Mouse (Mus musculus) hindbrain, embryonic 11.5 days (tissue): ENCODE measurements around the gene Sec31a. TPM values are rescaled to one million over a fixed set of nuclear protein-coding genes. Genes with fewer than 3 reads are reported as not detected.

ENCODE experiments used
- ATAC-seq: fragments of 200-750 bp; cut with Nextera tagmentation; 2 replicates; pipeline ENCODE4 v1.8.0; 2017; ENCODE audit warnings: mild to moderate bottlenecking, moderate TSS enrichment, moderate library complexity; ENCODE audit not compliant: low FRiP score
- DNase-seq: peaks from one replicate; pipeline ENCODE4 v3.0.0-alpha.2; 2015; ENCODE audit warnings: low spot score
- H3K27ac ChIP-seq: fragments of 300-500 bp; sonication (generic); 2 replicates; pipeline ENCODE4 v1.5.1; 2014; ENCODE audit warnings: mild to moderate bottlenecking, low read depth, low read length
- H3K27me3 ChIP-seq: fragments of 300-500 bp; sonication (generic); 2 replicates; pipeline ENCODE4 v1.6.1; 2014; ENCODE audit warnings: mild to moderate bottlenecking, low read length, moderate library complexity, mixed read lengths; ENCODE audit not compliant: control insufficient read depth, insufficient read depth
- H3K36me3 ChIP-seq: fragments of 300-500 bp; sonication (generic); 2 replicates; pipeline ENCODE4 v1.6.1; 2014; ENCODE audit warnings: mild to moderate bottlenecking, low read length, moderate library complexity, mixed read lengths; ENCODE audit not compliant: control insufficient read depth, insufficient read depth
- H3K4me1 ChIP-seq: fragments of 300-500 bp; sonication (generic); replicated peaks from 2 replicates; pipeline ENCODE4 v1.6.1; 2014; ENCODE audit warnings: low read length, mixed read lengths; ENCODE audit not compliant: control insufficient read depth, insufficient read depth
- H3K4me2 ChIP-seq: fragments of 300-500 bp; sonication (generic); replicated peaks from 2 replicates; pipeline ENCODE4 v1.6.1; 2014; ENCODE audit warnings: mild to moderate bottlenecking, low read depth, low read length
- H3K4me3 ChIP-seq: fragments of 300-500 bp; sonication (generic); 2 replicates; pipeline ENCODE4 v1.5.1; 2014; ENCODE audit warnings: low read depth, low read length
- H3K9ac ChIP-seq: fragments of 300-500 bp; sonication (generic); 2 replicates; pipeline ENCODE4 v1.6.1; 2014; ENCODE audit warnings: low read depth, low read length
- H3K9me3 ChIP-seq: fragments of 300-500 bp; sonication (generic); 2 replicates; pipeline ENCODE4 v1.6.1; 2016; ENCODE audit warnings: low read length; ENCODE audit not compliant: control insufficient read depth
- WGBS: fragments of 180-500 bp; shearing (Covaris S2); extraction: QIAGEN DNeasy Blood & Tissue Kit; methylation state at CpG from one replicate; pipeline ENCODE4 v1.1.7; 2014; 5-methylcytosine and 5-hydroxymethylcytosine counted together
- polyA plus RNA-seq: library from polyadenylated mRNA; unstranded; fragments of >200 nt; fragmentation: Nextera tagmentation; extraction: Ambion mirVana; gene quantifications from 2 replicates; pipeline ENCODE4 v1.2.1, GENCODE M21; 2014

Sec31a gene
- polyA plus RNA-seq, 1 experiment from 2014 or later = 107 TPM

- DNase-seq = no peak
- WGBS = 91% methylated on average over 5 of the region's 5 CpGs
- H3K9me3 ChIP-seq = no peaks in the 10 kb centered on the region
Measured at GRCm38 (mm10) chr5:100335581-100336080, 80.4 kb downstream of the Sec31a start.

GRCm38 (mm10) chr5:100334686-100335085 lies 81.3 kb downstream of the Sec31a start:
- 36% methylated on average over 6 of the region's 6 CpGs for WGBS
- Histone ChIP-seq H3K9ac (no peak overlapping the region), H3K9me3 (no peaks in the 10 kb centered on the region)

More at GRCm38 (mm10) chr5:100335581-100336080, 80.4 kb downstream of the Sec31a start:
- Histone ChIP-seq H3K9ac (no peak overlapping the region), H3K4me3 (no peak overlapping the region), H3K27ac (no peak overlapping the region), H3K36me3 (no peaks in the 10 kb centered on the region), H3K27me3 (no peaks in the 10 kb centered on the region), H3K4me2 (no peak overlapping the region), H3K4me1 (no peaks in the 10 kb centered on the region)
- ATAC-seq = no peak

GRCm38 (mm10) chr5:100333607-100334380 lies 82.2 kb downstream of the Sec31a start:
- no peak for DNase-seq
- no peaks in the 10 kb centered on the region for H3K4me1 ChIP-seq
- H3K4me2 ChIP-seq = no peak overlapping the region
- no peak overlapping the region for H3K4me3 ChIP-seq
- H3K27me3 ChIP-seq = no peaks in the 10 kb centered on the region
- 64% methylated on average over 14 of the region's 14 CpGs for WGBS
- H3K36me3 ChIP-seq = no peaks in the 10 kb centered on the region
- no peak for ATAC-seq
- no peak overlapping the region for H3K9ac ChIP-seq
- peak overlapping the region; percentile 39; the same call in 1 of the 2 replicates for H3K27ac ChIP-seq
- H3K9me3 ChIP-seq = no peaks in the 10 kb centered on the region

More at GRCm38 (mm10) chr5:100334686-100335085, 81.3 kb downstream of the Sec31a start:
- Histone ChIP-seq H3K4me3 (no peak overlapping the region), H3K4me1 (no peaks in the 10 kb centered on the region), H3K27ac (no peak overlapping the region), H3K36me3 (no peaks in the 10 kb centered on the region), H3K27me3 (no peaks in the 10 kb centered on the region), H3K4me2 (no peak overlapping the region)
- DNase-seq (no peak), ATAC-seq (no peak)

- DNase-seq (peak; percentile 48), ATAC-seq (peak; percentile 83)
- no peaks in the 10 kb centered on the region for H3K9me3 ChIP-seq
- H3K4me3 ChIP-seq = no peak overlapping the region
- no peak overlapping the region for H3K9ac ChIP-seq
- H3K4me2 ChIP-seq = no peak overlapping the region
- 0 out of 2 replicates have a peak overlapping the region, but pooled peaks have one; percentile 45 for H3K27ac ChIP-seq
- 46% methylated on average over 8 of the region's 8 CpGs for WGBS
- no peaks in the 10 kb centered on the region for H3K36me3 ChIP-seq
- no peaks in the 10 kb centered on the region for H3K27me3 ChIP-seq
- H3K4me1 ChIP-seq = no peaks in the 10 kb centered on the region
Measured at GRCm38 (mm10) chr5:100332300-100333004, 83.6 kb downstream of the Sec31a start.

- H3K9me3 ChIP-seq = no peaks in the 10 kb centered on the region
- no peak overlapping the region for H3K9ac ChIP-seq
- 87% methylated on average over 8 of the region's 8 CpGs for WGBS
- DNase-seq = no peak
- no peaks in the 10 kb centered on the region for H3K36me3 ChIP-seq
- H3K27ac ChIP-seq = peak overlapping the region; percentile 42; the same call in 1 of the 2 replicates
- peak; percentile 22; the same call in 1 of the 2 replicates for ATAC-seq
- no peak overlapping the region for H3K4me3 ChIP-seq
- no peak overlapping the region for H3K4me2 ChIP-seq
- no peaks in the 10 kb centered on the region for H3K4me1 ChIP-seq
- no peaks in the 10 kb centered on the region for H3K27me3 ChIP-seq
Measured at GRCm38 (mm10) chr5:100331636-100332035, 84.4 kb downstream of the Sec31a start.

GRCm38 (mm10) chr5:100322081-100322480 lies 94.0 kb downstream of the Sec31a start:
- Histone ChIP-seq H3K4me1 (no peaks in the 10 kb centered on the region), H3K9ac (no peak overlapping the region), H3K27ac (no peak overlapping the region), H3K27me3 (no peaks in the 10 kb centered on the region), H3K36me3 (no peaks in the 10 kb centered on the region), H3K4me2 (no peak overlapping the region), H3K9me3 (no peaks in the 10 kb centered on the region), H3K4me3 (no peak overlapping the region)
- 2% methylated on average over 11 of the region's 11 CpGs for WGBS
- DNase-seq (peak; percentile 91), ATAC-seq (peak; percentile 59; the same call in 1 of the 2 replicates)

- Histone ChIP-seq H3K9me3 (no peaks in the 10 kb centered on the region), H3K4me3 (no peak overlapping the region), H3K36me3 (no peaks in the 10 kb centered on the region), H3K4me1 (no peaks in the 10 kb centered on the region), H3K9ac (no peak overlapping the region), H3K4me2 (no peak overlapping the region), H3K27ac (no peak overlapping the region), H3K27me3 (no peaks in the 10 kb centered on the region)
- no peak for DNase-seq
- WGBS = 78% methylated on average over 7 of the region's 7 CpGs
- no peak for ATAC-seq
Measured at GRCm38 (mm10) chr5:100317842-100318241, 98.2 kb downstream of the Sec31a start.

GRCm38 (mm10) chr5:100317010-100317409 lies 99.0 kb downstream of the Sec31a start:
- ATAC-seq = no peak
- Histone ChIP-seq H3K9ac (no peak overlapping the region), H3K4me3 (no peak overlapping the region), H3K36me3 (no peaks in the 10 kb centered on the region), H3K4me2 (no peak overlapping the region), H3K27me3 (no peaks in the 10 kb centered on the region), H3K27ac (no peak overlapping the region), H3K4me1 (no peaks in the 10 kb centered on the region), H3K9me3 (no peaks in the 10 kb centered on the region)
- no peak for DNase-seq
- WGBS = 89% methylated on average over 18 of the region's 18 CpGs
